Mouse (Mus musculus) heart, adult 11 months (tissue): Measurements from ENCODE around the gene Psmb4.

Experiments used
- DNase-seq: peaks from one replicate; pipeline ENCODE4 v3.0.0; 2022

Psmb4 gene

GRCm38 (mm10) chr3:94904759-94905158 lies 18.0 kb upstream of the Psmb4 start:
- DNase-seq, result peak; percentile 66

- peak; percentile 85 for DNase-seq
These were observed 16.0 kb upstream of the Psmb4 start for GRCm38 (mm10) chr3:94902747-94903146.

DNA sequence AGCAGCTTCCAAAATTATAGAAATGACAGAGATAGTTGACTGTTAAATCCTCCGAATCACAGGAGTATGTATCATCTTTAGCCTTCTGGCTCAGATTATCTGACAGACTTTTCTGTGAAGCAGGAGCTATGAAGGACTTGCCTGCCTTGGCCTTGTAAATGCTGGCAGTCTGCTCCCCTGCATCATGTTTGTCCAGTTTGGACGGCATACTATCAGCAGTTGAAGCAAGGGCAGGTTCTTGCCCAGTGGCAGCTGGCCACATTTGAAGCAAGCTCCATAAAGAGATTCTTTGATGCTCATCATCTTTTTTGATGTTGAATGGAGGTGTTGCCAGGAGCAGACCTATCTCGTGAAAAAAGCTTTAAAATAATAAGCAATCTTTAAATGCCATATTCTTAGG lies 7.3 kb upstream of the Psmb4 start:
- peak; percentile 68 for DNase-seq

DNA sequence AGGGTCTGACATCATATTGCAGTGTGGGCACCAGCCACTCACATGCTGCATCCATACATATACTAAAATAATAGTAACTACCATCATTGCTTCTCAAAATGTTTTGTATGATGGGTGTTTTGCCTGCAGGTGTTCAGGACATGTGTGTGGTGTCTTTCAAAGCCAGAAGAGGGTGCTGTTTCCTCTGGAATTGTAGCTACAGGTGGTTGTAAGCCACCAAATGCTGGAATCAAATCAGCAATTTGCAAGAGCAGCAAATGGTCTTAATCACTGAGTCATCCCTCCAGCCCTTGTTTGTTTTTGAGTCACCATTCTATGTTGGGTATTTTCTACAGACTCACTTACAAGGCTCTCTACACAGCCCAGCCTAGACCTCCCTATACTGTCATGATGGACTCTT lies 1.8 kb upstream of the Psmb4 start:
- peak; percentile 75 for DNase-seq

- peak; percentile 66 for DNase-seq
These were observed 4.2 kb downstream of the Psmb4 start for GRCm38 (mm10) chr3:94882579-94882978.

DNA sequence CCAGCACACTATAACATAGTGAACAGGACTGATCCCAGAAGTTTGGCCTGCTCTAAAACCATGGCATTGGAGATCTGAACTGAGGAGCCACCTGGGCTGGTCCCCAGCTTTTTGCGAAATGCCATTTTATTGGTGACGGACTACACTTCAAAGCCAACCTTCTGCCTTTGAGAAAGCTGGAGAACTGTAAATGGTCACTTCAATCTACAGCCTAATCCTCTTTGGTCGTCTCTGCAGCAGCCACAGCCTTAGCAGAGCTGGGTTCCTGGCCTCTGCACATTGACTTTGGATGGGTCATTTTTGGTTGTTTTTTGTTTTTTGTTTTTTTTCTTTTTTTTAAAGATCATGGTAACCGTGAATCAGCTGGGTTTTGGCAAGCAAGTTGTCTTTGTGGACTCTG lies 4.9 kb downstream of the Psmb4 start:
- DNase-seq, result no peak

- DNase-seq, result peak; percentile 89
These were observed 8.1 kb downstream of the Psmb4 start for GRCm38 (mm10) chr3:94878618-94879017.

DNA sequence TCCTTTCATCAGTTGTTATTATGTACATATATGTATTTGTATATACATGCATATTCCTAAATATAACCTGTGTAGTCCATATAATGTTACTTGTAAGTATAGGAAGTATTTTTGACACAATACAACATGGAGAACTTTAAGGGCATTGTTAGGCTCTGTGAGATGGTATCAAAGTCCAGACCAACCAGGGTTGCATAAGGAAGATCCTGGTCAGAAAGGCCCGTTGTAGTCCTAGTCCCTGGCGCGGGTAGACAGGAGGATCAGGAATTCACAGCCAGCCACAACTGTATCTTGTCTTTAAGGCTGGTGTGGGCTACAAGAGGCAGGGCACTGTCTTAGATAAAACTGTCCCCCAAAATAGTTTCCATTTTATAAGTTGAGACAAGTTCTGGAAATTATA lies 17.8 kb downstream of the Psmb4 start:
- peak; percentile 59 for DNase-seq

DNA sequence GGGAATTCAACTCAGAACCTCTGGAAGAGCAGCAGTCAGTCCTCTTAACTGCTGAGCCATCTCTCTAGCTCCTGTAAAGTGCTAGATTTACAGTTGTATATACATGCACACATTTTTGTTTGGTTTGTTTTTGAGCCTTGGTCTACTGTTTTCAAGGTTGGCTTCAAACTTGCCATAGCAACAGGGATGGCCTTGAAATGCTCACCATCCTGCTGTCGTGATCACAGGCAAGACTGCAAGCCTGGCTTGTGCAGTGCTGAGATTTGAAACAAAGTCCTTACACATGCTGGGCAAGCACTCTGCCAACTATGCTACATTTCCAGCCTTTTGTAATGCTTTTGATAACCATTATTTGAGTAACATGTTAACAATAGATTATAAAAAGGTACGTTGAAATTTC lies 27.3 kb downstream of the Psmb4 start:
- peak; percentile 62 for DNase-seq

DNA sequence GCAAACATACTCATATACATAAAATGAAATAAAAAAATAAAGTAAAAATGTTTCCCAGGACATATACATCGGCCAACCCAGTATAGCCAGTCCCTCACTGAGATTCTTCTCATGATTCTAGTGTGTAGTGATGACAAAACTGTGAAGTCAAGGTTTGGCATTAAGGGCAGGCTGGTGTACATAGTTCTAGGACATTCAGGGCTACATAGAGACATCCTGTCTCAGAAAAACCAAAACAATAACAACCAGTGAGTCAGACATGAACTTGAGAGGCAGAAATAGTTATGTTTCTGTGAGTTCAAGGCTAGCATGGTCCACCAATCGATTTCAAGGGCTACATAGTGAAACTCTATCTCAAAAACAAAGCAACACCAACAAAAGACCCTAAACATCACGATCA lies 34.5 kb downstream of the Psmb4 start:
- peak; percentile 30 for DNase-seq

DNA sequence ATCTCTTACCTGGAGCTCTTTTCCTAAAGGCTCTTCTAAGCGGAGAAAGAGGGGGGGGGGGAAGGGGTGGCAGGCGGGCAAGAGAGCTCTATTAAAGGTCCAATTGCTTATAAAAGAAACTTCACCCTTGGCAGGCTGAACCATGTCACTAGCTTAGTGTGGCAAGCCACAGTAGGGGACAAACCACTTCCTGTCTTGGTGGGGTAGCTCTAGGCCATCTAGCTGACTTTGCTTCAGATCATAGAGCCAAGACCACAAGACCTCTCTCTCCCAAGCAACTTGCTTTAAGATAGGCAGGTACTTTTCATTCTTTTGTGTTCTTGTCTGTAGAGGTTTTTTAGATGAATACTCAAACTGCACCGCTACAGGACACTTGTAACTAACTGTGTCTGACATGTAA lies 35.0 kb downstream of the Psmb4 start:
- DNase-seq, result peak; percentile 91

DNA sequence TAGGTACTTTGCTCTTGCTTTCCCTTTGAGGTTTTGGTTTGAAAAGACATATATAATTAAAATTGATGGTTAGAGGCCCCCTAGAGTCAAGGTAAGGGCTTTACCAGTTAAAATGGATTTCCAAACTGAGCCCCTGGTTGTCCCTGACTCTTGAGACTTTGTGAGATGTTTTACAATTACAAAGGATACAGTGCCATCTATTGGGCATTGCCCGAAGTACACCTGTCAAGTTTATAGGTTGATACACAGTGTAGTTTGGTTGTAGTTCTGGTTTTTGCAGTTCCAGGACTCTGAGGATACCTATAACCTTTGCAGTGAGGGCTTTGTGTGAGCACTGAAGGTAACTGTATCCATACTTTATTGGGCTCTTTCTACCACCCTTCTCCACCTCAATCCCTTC lies 37.4 kb downstream of the Psmb4 start:
- DNase-seq, result peak; percentile 84

GRCm38 (mm10) chr3:94847382-94847781 lies 39.4 kb downstream of the Psmb4 start:
- peak; percentile 44 for DNase-seq

DNA sequence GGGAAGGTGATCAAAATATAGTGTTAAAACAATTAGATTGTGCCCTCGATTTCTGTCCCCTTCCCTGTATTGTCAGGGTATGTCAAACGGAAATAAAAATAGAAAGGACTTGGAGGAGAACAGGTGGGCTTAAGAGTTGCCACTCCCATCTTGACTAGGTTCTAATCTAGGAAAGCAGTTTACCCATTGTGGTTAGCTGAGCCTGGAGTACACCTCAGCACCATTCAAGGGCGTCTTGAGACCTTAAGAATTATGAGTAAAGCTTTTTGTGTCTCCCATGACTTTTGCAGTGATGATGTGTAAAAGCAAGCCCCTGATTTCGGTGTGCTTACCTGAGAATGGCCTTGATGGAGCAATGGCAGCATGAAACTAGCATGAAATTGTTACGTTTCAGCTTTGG lies 47.7 kb downstream of the Psmb4 start:
- DNase-seq, result peak; percentile 77

DNA sequence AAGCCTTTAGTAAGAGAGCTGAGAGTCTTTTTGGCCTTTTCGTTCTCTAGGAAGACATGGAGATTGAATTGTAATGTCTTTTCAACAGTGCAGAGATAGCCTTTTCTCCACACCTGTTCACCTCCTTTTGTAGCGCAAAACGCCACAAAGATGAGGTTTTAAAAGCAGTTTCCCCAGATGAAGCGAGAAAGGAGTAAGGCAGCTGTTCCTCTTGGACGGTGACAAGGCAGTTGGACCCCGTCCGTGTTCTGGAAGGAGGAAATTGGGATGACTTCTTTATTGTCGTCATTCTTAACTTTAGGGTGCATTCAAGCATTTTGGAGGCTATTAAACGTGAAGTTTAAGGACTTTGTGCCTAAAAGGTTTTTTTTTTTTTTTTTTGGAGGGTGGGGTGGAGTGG lies 48.1 kb downstream of the Psmb4 start:
- DNase-seq, result peak; percentile 80

DNA sequence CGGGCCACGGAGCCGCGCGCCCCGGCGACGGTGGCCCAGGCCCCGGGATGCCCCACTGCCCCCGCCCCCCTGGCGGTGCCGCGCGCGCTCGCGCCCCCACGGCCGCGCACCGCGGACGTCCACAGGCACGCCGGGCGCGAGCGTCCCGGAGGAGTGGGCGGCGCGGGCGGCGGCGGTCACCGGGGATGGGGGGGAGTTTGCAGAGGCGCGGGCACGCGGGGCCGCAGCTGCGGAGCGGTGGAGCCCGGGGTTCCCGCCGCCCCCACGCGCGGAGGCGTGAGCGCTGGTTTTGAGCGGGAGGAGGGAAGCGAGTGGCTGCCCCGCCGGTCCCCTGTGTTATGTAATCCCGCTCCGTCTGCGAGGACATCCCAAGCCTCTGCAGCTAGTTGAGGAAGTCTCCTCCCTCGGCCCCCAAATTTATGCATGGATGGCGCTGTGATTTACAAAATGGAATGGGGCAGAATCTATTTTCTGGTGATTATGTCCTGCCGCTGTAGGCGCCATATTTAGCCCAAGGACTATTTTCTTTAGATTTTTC lies 48.7 kb downstream of the Psmb4 start:
- peak; percentile 99 for DNase-seq

GRCm38 (mm10) chr3:94837183-94837890 lies 49.4 kb downstream of the Psmb4 start, which contains the start of gene Pogz:
Gene Pogz, plus strand, starts transcription at chr3:94837567.
- DNase-seq, result peak; percentile 100

DNA sequence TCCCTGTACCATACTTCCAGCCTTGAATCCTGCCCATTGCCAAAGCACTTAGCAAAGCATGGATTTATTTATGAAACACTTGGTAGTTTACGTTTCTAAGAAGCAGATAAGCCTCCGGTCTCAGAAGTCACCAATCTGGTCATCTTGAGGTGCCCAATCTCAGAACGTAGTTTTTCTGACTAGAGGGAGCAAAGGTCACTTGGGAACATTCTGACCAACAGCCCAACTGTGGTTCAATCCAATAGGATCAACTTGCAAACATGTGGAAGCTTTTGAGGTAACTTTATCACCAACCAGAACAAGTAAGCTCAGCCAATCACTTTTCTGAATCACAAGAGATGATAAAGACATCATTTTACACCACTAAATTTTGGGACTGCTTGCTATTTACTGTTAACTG lies 51.4 kb downstream of the Psmb4 start:
- DNase-seq, result peak; percentile 41
